ENCODE assay signal across 8 mouse cellular contexts in the genomic region with DNA sequence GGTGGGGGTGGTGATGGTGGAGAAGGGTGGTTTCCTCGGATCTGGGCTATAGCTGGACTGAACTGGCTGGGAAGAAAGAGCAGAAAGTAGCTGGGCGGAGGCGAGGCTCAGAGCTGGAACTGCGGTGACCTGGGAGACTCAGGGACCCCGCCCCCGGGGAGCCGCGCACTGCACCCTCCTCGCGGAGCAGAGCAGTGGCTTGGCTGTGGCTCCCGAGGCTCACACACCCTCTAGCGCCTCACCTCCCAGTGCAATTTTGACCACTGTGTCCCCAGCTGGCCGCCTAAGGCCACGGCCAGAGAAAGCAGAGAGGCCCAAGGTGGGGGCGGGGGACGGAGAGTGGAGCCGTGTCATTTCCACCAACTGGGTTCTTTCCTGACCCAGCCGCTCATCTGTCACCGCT. TPM values are rescaled to one million over a fixed set of nuclear protein-coding genes. Genes with fewer than 3 reads are reported as not detected.
DNase-seq lines count a peak whose midpoint lies in the region; ATAC-seq lines count a peak whose summit lies in the region.

No protein-coding gene starts in this region.

- peak overlapping the region; percentile 36 for H3K4me3 ChIP-seq in hindbrain, embryonic 16.5 days (ENCODE audit: low read length)
- H3K4me3 ChIP-seq in midbrain, embryonic 14.5 days (replicated peaks; ENCODE audit: low read depth, low read length): peak overlapping the region; percentile 29

- H3K4me1 ChIP-seq in hindbrain, embryonic 16.5 days (ENCODE audit: control insufficient read depth, insufficient read depth, low read depth, low read length): peaks cover 9% of the 10 kb centered on the region
- peaks cover 10% of the 10 kb centered on the region; the same call in 1 of the 2 replicates for H3K4me1 ChIP-seq in midbrain, embryonic 14.5 days (ENCODE audit: control insufficient read depth, insufficient read depth, low read length)

- peak overlapping the region; percentile 45; the same call in 1 of the 2 replicates for H3K9ac ChIP-seq in hindbrain, embryonic 16.5 days (ENCODE audit: low read depth, low read length)
- H3K9ac ChIP-seq in midbrain, embryonic 14.5 days (replicated peaks; ENCODE audit: low read length): peak overlapping the region; percentile 38; the same call in 1 of the 2 replicates

- peak overlapping the region; percentile 69 for H3K4me2 ChIP-seq in hindbrain, embryonic 16.5 days (ENCODE audit: low read length)
- H3K4me2 ChIP-seq in midbrain, embryonic 14.5 days (ENCODE audit: low read length): peak overlapping the region; percentile 65

- ATAC-seq in hindbrain, embryonic 16.5 days: peak; percentile 86
- ATAC-seq in midbrain, embryonic 14.5 days (ENCODE audit: low FRiP score, low TSS enrichment): peak; percentile 77

- peaks cover 21% of the 10 kb centered on the region for H3K27me3 ChIP-seq in hindbrain, embryonic 16.5 days (replicated peaks; ENCODE audit: control insufficient read depth, insufficient read depth, low read length)
- H3K27me3 ChIP-seq in midbrain, embryonic 14.5 days (ENCODE audit: control insufficient read depth, insufficient read depth, low read length): peaks cover 9% of the 10 kb centered on the region

- H3K36me3 ChIP-seq in hindbrain, embryonic 16.5 days (ENCODE audit: control insufficient read depth, insufficient read depth, low read length): no peaks in the 10 kb centered on the region
- H3K36me3 ChIP-seq in midbrain, embryonic 14.5 days (ENCODE audit: control insufficient read depth, insufficient read depth, low read length): no peaks in the 10 kb centered on the region

- WGBS in hindbrain, embryonic 16.5 days: 0% methylated on average over 16 of the region's 19 CpGs
- WGBS in midbrain, embryonic 14.5 days: 0% methylated on average over 19 of the region's 19 CpGs

- no peaks in the 10 kb centered on the region for H3K9me3 ChIP-seq in hindbrain, embryonic 16.5 days (ENCODE audit: control insufficient read depth, low read length)
- H3K9me3 ChIP-seq in midbrain, embryonic 14.5 days (ENCODE audit: control insufficient read depth, low read length): no peaks in the 10 kb centered on the region

- no peak overlapping the region for H3K27ac ChIP-seq in hindbrain, embryonic 16.5 days (ENCODE audit: low read depth, low read length)
- H3K27ac ChIP-seq in midbrain, embryonic 14.5 days (replicated peaks; ENCODE audit: low read depth, low read length): no peak overlapping the region

- peak; percentile 25 for DNase-seq in adrenal gland, adult 2 months
- DNase-seq in adrenal gland, adult 18-20 months (ENCODE audit: low spot score in 2 of 2): no peak
- DNase-seq in urinary bladder, postnatal 14 days (ENCODE audit: low spot score): peak; percentile 12
- no peak for DNase-seq in urinary bladder, postnatal 25 days (ENCODE audit: low spot score)
- peak; percentile 59 for DNase-seq in midbrain, embryonic 14.5 days
- DNase-seq in spleen, adult 12 weeks (ENCODE audit: low spot score): no peak
- DNase-seq in thymus, postnatal 0 days (ENCODE audit: low spot score): no peak

RNA-seq across cellular contexts. Expression of gene Pou4f2, which starts 16.3 kb away (rescaled TPM):
- not detected for total RNA-seq in adrenal gland, adult 2 months (2021)
- not detected in 2 replicates for polyA plus RNA-seq in adrenal gland, adult 2 months (2012; rRNA removed)
- total RNA-seq in adrenal gland, adult 18-20 months (2021): not detected
- polyA plus RNA-seq in hindbrain, embryonic 16.5 days (2015; fragmentation: Nextera tagmentation; extraction: Ambion mirVana): 5.2 and 5.3 TPM in 2 replicates
- 20.9 and 24.5 TPM in 2 replicates for polyA plus RNA-seq in midbrain, embryonic 14.5 days (2014; fragmentation: Nextera tagmentation; extraction: Ambion mirVana)
- not detected in 2 replicates for polyA plus RNA-seq in thymus, postnatal 0 days (2015; fragmentation: Nextera tagmentation; extraction: Ambion mirVana)

Comparison
In these comparisons a context has a peak if more than half of its experiments do, and no peak if none do; other contexts are left out.
1. DNase-seq: peak in adrenal gland, adult 2 months (single experiment), urinary bladder, postnatal 14 days (single experiment) and midbrain, embryonic 14.5 days (single experiment); none in adrenal gland, adult 18-20 months (0 of 2), urinary bladder, postnatal 25 days (single experiment), spleen, adult 12 weeks (single experiment) and thymus, postnatal 0 days (single experiment).